Mouse (Mus musculus) heart, postnatal 0 days (tissue): ENCODE measurements at regions not wholly inside any gene's neighbourhood (a gene's known extent, or its start where the extent isn't known, plus 50 kb on each side); places are given as distances from the start of the nearest gene placed in this dataset.

ENCODE experiments used
- CTCF ChIP-seq: IDR thresholded peaks from 2 replicates; pipeline ENCODE4 v1.5.1; 2016; ENCODE audit warnings: antibody characterized with exemption, control low read depth, low read depth
- EP300 ChIP-seq: IDR thresholded peaks from 2 replicates; pipeline ENCODE4 v1.6.1; 2016; ENCODE audit warnings: antibody characterized with exemption, low read depth

DNA sequence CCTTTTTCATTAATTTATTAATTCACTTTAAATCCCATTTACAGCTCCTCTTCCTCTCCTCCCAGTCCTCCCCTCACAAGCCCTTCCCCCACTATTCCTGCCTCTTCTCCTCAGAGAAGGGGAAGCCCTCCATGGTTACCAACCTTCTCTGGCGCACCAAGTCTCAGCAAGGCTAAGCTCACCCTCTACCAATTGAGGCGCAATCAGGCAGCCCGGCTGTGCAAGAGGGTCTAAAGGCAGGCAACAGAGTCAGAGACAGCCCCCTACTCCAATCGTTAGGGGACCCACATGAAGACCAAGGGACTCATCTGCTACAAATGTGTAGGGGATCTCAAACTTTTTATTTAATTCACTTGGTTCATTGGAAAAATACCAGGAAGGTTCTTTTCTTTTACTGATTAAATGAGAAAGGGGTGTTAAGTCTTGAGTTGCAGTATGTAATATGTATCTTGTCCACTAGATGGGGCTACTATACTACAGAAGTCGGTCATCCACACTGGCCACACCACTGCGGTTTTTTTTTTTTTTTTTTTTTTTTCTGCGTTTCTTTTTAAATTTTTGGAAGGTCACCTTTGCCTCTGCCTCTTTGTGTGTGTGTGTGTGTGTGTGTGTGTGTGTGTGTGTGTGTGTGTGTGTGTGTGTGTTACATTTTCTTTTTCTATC is 1411.4 kb downstream of the Slc22a22 start:
- peak; percentile 59 for TF ChIP-seq CTCF
- no peak for TF ChIP-seq EP300
